Mouse (Mus musculus): ENCODE measurements at regions not wholly inside any gene's neighbourhood (a gene's known extent, or its start where the extent isn't known, plus 50 kb on each side); places are given as distances from the start of the nearest gene placed in this dataset.

DNA sequence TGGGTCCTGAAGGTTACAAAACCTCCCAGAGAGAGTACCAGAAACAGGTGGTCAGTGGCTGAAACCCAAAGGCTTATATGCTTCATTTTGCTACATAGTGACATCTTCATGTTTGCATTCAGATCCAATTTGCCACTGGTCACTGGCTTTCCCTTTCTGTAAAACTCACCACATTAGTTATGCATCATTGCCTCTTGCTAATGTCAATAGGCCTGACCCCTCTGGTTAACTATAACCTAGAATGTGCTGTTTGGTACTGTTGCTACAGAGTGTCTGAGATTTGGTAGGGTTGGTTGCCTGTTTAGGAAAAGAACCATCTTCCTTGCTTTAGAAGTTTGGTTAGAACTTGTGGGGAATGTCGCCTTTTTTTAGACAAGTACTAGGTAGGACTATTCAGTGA, 136.3 kb upstream of the Rnf219 start:
- Histone ChIP-seq H3K9ac (ENCODE audit: low read depth, low read length) (no peak overlapping the region), H3K27me3 (ENCODE audit: insufficient read depth, low read length) (no peaks in the 10 kb centered on the region), H3K36me3 (ENCODE audit: insufficient read depth, low read length) (no peaks in the 10 kb centered on the region), H3K27ac (no peak overlapping the region), H3K4me2 (ENCODE audit: low read length) (no peak overlapping the region), H3K4me3 (replicated peaks; ENCODE audit: low read depth, low read length) (no peak overlapping the region), H3K9me3 (replicated peaks; ENCODE audit: low read length) (no peaks in the 10 kb centered on the region), H3K4me1 (replicated peaks; ENCODE audit: insufficient read depth, low read length) (no peaks in the 10 kb centered on the region)
- WGBS: 77% methylated on average over 1 of the region's 1 CpGs
- DNase-seq (ENCODE audit: low spot score) (no peak), ATAC-seq (replicated peaks; ENCODE audit: low FRiP score, low read depth) (no peak)
- no peak for TF ChIP-seq CTCF (IDR thresholded peaks at IDR 0.05; ENCODE audit: low read depth)

DNA sequence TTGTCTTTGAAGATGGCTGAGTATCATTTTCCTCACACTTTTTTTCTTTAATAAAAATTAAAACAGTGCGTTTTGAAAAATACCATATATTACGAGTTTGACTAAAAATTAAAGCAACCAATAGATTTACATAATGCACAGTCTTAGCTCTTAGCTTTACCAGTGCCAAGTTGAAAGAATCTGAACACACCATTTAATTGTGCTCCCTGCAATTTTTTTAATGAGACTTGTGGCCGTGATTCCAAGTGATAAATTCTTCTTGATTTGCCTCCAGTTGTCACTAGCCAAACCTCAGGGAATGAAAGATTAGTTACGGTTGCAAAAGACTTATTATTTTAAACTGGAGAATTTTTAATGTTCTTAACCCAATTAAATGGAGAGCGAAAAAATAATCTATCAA, 127.5 kb upstream of the Rnf219 start:
- TF ChIP-seq CTCF (IDR thresholded peaks at IDR 0.05; ENCODE audit: low read depth): no peak
- no peak for ATAC-seq (replicated peaks; ENCODE audit: low FRiP score, low read depth)
- WGBS: 75% methylated on average over 5 of the region's 5 CpGs

DNA sequence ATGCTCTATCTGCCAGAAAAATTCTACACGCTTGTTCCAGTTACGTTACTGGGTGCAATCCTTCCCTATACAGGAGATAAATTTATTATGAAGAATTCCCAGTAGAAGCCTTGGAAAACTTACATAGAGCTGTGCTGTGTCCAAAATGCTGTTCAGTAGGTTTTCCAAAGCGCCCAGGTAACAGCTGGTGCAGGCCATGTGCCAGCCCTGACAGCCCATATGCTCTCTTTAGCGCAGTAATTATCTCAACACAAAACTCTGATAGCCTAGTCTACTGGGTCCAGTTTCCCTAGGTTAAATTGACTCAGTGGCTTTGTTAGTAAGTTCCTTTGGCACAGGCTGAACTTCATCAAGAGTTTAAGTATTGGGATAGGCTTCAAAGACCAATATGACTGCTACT, 122.2 kb upstream of the Rnf219 start:
- H3K27ac ChIP-seq: no peak overlapping the region
- no peak overlapping the region for H3K4me3 ChIP-seq (replicated peaks; ENCODE audit: low read depth, low read length)
- no peak for TF ChIP-seq CTCF (IDR thresholded peaks at IDR 0.05; ENCODE audit: low read depth)
- H3K27me3 ChIP-seq (ENCODE audit: insufficient read depth, low read length): no peaks in the 10 kb centered on the region
- no peaks in the 10 kb centered on the region for H3K4me1 ChIP-seq (replicated peaks; ENCODE audit: insufficient read depth, low read length)
- no peaks in the 10 kb centered on the region for H3K36me3 ChIP-seq (ENCODE audit: insufficient read depth, low read length)
- DNase-seq (ENCODE audit: low spot score) (no peak), ATAC-seq (replicated peaks; ENCODE audit: low FRiP score, low read depth) (no peak)
- no peak overlapping the region for H3K4me2 ChIP-seq (ENCODE audit: low read length)
- H3K9ac ChIP-seq (ENCODE audit: low read depth, low read length): no peak overlapping the region
- WGBS: 87% methylated on average over 4 of the region's 4 CpGs
- H3K9me3 ChIP-seq (replicated peaks; ENCODE audit: low read length): no peaks in the 10 kb centered on the region

More for the DNA sequence above, 127.5 kb upstream of the Rnf219 start:
- no peaks in the 10 kb centered on the region for H3K27me3 ChIP-seq (ENCODE audit: insufficient read depth, low read length)
- no peak overlapping the region for H3K27ac ChIP-seq
- no peak for DNase-seq (ENCODE audit: low spot score)
- H3K4me3 ChIP-seq (replicated peaks; ENCODE audit: low read depth, low read length): no peak overlapping the region
- H3K9me3 ChIP-seq (replicated peaks; ENCODE audit: low read length): no peaks in the 10 kb centered on the region
- no peaks in the 10 kb centered on the region for H3K4me1 ChIP-seq (replicated peaks; ENCODE audit: insufficient read depth, low read length)
- no peaks in the 10 kb centered on the region for H3K36me3 ChIP-seq (ENCODE audit: insufficient read depth, low read length)
- H3K9ac ChIP-seq (ENCODE audit: low read depth, low read length): no peak overlapping the region
- H3K4me2 ChIP-seq (ENCODE audit: low read length): no peak overlapping the region

DNA sequence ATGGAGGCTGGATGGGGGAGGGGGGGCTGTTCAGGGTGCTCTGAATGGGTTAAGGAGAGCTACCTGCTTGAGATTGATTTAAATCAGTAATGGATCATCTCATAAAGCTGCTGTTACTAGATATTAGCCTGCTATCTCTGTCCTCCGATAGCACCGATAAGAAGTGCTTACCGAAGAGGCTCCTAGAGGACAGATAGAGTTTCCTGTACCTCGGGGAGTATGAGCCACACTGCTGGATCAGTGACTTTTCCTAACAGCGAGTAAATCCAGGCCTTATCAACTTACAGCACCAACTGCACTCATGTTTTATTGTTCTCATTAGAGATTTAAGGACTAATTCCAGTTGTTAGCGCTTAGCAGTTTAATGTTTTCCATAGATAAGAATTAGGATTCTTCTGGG, 120.3 kb upstream of the Rnf219 start:
- WGBS: 34% methylated on average over 6 of the region's 6 CpGs
- H3K4me3 ChIP-seq (replicated peaks; ENCODE audit: low read depth, low read length): no peak overlapping the region
- no peaks in the 10 kb centered on the region for H3K27me3 ChIP-seq (ENCODE audit: insufficient read depth, low read length)
- no peaks in the 10 kb centered on the region for H3K36me3 ChIP-seq (ENCODE audit: insufficient read depth, low read length)
- no peak overlapping the region for H3K9ac ChIP-seq (ENCODE audit: low read depth, low read length)
- no peak overlapping the region for H3K4me2 ChIP-seq (ENCODE audit: low read length)
- H3K9me3 ChIP-seq (replicated peaks; ENCODE audit: low read length): no peaks in the 10 kb centered on the region
- no peak for ATAC-seq (replicated peaks; ENCODE audit: low FRiP score, low read depth)
- H3K27ac ChIP-seq: no peak overlapping the region
- no peak for TF ChIP-seq CTCF (IDR thresholded peaks at IDR 0.05; ENCODE audit: low read depth)
- peak; percentile 49 for DNase-seq (ENCODE audit: low spot score)
- no peaks in the 10 kb centered on the region for H3K4me1 ChIP-seq (replicated peaks; ENCODE audit: insufficient read depth, low read length)

DNA sequence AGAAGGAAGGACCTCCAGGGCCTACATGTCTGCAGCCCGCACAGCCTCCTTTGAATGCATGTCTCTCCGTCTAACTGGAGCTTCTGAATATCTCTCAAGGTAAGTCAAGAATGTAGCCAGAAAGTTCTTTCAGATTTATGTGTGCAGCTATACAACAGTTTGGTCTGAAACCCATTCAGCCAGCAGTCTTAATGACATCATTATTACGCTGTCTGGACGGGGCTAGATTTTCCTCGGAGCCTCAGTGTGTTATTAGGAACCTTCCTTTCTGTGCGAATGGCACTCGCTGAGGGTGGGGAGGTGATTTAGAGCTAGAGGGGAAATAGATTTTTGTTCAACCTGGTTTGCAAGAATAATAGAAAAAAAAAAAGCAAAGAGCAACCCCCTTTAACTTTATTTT, 116.9 kb upstream of the Rnf219 start:
- no peak for TF ChIP-seq CTCF (IDR thresholded peaks at IDR 0.05; ENCODE audit: low read depth)
- ATAC-seq (replicated peaks; ENCODE audit: low FRiP score, low read depth) (no peak), DNase-seq (ENCODE audit: low spot score) (no peak)
- no peak overlapping the region for H3K27ac ChIP-seq
- WGBS: 61% methylated on average over 7 of the region's 7 CpGs
- H3K4me3 ChIP-seq (replicated peaks; ENCODE audit: low read depth, low read length): no peak overlapping the region
- H3K9me3 ChIP-seq (replicated peaks; ENCODE audit: low read length): no peaks in the 10 kb centered on the region
- no peak overlapping the region for H3K4me2 ChIP-seq (ENCODE audit: low read length)
- no peaks in the 10 kb centered on the region for H3K27me3 ChIP-seq (ENCODE audit: insufficient read depth, low read length)
- no peak overlapping the region for H3K9ac ChIP-seq (ENCODE audit: low read depth, low read length)
- no peaks in the 10 kb centered on the region for H3K36me3 ChIP-seq (ENCODE audit: insufficient read depth, low read length)
- H3K4me1 ChIP-seq (replicated peaks; ENCODE audit: insufficient read depth, low read length): no peaks in the 10 kb centered on the region

DNA sequence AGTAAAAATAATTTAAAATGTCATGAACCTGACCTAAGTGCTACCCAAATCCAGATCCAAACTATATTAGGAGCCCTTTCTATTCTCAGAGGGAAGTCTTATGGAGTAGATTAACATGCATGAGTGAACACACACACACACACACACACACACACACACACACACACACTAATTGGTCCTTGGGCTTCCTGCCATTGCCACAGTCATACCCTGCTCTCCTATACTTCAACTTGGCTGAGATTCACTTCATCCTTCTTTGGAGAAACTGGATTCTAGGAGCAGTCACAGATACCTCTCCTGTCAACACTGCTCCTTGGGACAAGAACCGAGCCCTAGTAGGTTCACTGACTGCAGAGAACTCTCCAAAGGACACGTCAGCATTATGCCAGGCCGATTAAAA, 89.0 kb upstream of the Rnf219 start:
- no peak for DNase-seq (ENCODE audit: low spot score)
- Histone ChIP-seq H3K27me3 (ENCODE audit: insufficient read depth, low read length) (no peaks in the 10 kb centered on the region), H3K4me1 (replicated peaks; ENCODE audit: insufficient read depth, low read length) (no peaks in the 10 kb centered on the region)

DNA sequence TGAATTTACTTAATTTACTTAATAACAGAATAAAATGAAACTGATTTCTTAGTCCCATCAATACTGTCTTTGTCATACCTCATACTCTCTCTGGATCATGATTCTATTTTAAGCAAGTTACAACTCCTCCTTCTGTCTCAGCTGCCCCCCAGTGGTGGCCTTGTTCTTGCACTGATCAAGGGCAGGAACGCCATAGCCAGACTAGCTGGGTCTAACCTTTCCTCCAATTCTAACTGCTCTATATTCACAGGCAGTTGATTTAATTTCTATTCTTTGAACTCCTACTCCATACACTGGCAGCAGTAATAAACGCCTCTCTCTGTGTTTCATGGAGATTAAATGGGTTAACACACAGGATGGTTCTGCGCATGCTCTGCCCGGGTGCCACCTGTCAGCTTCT, 87.9 kb upstream of the Rnf219 start:
- no peak overlapping the region for H3K9ac ChIP-seq (ENCODE audit: low read depth, low read length)
- WGBS: 78% methylated on average over 4 of the region's 4 CpGs
- no peaks in the 10 kb centered on the region for H3K9me3 ChIP-seq (replicated peaks; ENCODE audit: low read length)
- peak; percentile 6 for DNase-seq (ENCODE audit: low spot score)
- H3K36me3 ChIP-seq (ENCODE audit: insufficient read depth, low read length): no peaks in the 10 kb centered on the region
- no peaks in the 10 kb centered on the region for H3K4me1 ChIP-seq (replicated peaks; ENCODE audit: insufficient read depth, low read length)
- H3K4me3 ChIP-seq (replicated peaks; ENCODE audit: low read depth, low read length): no peak overlapping the region
- H3K4me2 ChIP-seq (ENCODE audit: low read length): no peak overlapping the region
- H3K27me3 ChIP-seq (ENCODE audit: insufficient read depth, low read length): no peaks in the 10 kb centered on the region
- H3K27ac ChIP-seq: no peak overlapping the region
- ATAC-seq (replicated peaks; ENCODE audit: low FRiP score, low read depth): no peak
- peak; percentile 46 for TF ChIP-seq CTCF (IDR thresholded peaks at IDR 0.05; ENCODE audit: low read depth)

More for the DNA sequence above, 89.0 kb upstream of the Rnf219 start:
- Histone ChIP-seq H3K4me3 (replicated peaks; ENCODE audit: low read depth, low read length) (no peak overlapping the region), H3K27ac (no peak overlapping the region), H3K36me3 (ENCODE audit: insufficient read depth, low read length) (no peaks in the 10 kb centered on the region), H3K9ac (ENCODE audit: low read depth, low read length) (no peak overlapping the region), H3K4me2 (ENCODE audit: low read length) (no peak overlapping the region), H3K9me3 (replicated peaks; ENCODE audit: low read length) (no peaks in the 10 kb centered on the region)
- no peak for TF ChIP-seq CTCF (IDR thresholded peaks at IDR 0.05; ENCODE audit: low read depth)
- 84% methylated on average over 3 of the region's 3 CpGs for WGBS
- ATAC-seq (replicated peaks; ENCODE audit: low FRiP score, low read depth): no peak

Data from kidney, postnatal 0 days (tissue).